Mouse (Mus musculus): ENCODE results near the gene 4933428G20Rik. TPM values are rescaled to one million over a fixed set of nuclear protein-coding genes. Genes with fewer than 3 reads are reported as not detected.

Gene 4933428G20Rik
- polyA plus RNA-seq, 1 experiment, result 0.08 TPM

DNA sequence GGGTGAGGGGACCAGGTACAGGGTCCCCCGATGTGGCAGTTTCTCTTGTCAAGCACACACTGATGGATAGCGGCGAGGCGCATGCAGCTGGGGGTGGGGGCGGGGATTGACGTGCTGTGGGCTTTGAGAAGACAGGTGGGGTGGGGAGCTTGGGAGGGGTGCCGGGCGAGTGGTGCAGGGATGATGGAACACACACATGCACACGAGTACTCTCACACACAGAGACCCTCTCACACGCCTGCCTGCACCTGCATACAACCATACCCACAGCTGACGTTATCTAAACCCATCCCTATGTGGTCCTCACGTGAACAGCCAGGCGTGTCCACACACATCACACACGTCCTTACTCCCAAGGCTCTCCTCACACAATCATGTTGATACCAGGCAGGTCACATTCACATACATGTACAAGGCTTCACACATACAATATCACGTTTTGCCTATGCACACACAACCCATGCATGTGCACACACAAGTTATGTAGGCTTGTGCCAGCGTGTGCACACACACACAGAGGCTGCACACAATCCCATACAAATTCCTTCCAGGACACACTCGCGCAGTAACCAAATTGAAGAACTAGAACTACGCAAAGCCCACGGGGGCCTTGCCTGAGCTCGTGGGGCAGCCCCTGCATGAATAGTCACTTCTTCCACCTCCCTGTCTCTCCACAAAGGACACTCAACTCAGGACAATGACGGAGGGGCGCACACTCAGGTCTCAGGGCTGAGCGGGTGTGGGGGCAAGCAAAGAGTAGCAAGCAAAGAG lies 9.8 kb upstream of the 4933428G20Rik start:
- no peak for TF ChIP-seq POLR2A (IDR thresholded peaks at IDR 0.05; ENCODE audit: borderline replicate concordance, extremely low read depth, low read depth, low read length)
- no peak for TF ChIP-seq CTCF (IDR thresholded peaks at IDR 0.05; ENCODE audit: insufficient read depth, low read length)
- no peak for DNase-seq
- Histone ChIP-seq H3K4me3 (replicated peaks; ENCODE audit: extremely low read depth, low read depth, low read length) (no peak overlapping the region), H3K4me1 (ENCODE audit: control insufficient read depth, insufficient read depth, low read length) (peaks cover 4% of the 10 kb centered on the region; the same call in 1 of the 2 replicates)
- 67% methylated on average over 24 of the region's 24 CpGs for WGBS

GRCm38 (mm10) chr11:97509058-97509457 lies 8.9 kb upstream of the 4933428G20Rik start:
- Histone ChIP-seq H3K4me1 (ENCODE audit: control insufficient read depth, insufficient read depth, low read length) (peaks cover 4% of the 10 kb centered on the region; the same call in 1 of the 2 replicates), H3K4me3 (replicated peaks; ENCODE audit: extremely low read depth, low read depth, low read length) (no peak overlapping the region)
- TF ChIP-seq CTCF (IDR thresholded peaks at IDR 0.05; ENCODE audit: insufficient read depth, low read length) (no peak), POLR2A (IDR thresholded peaks at IDR 0.05; ENCODE audit: borderline replicate concordance, extremely low read depth, low read depth, low read length) (no peak)
- 35% methylated on average over 5 of the region's 5 CpGs for WGBS
- no peak for DNase-seq

- H3K4me1 ChIP-seq (ENCODE audit: control insufficient read depth, insufficient read depth, low read length), result peaks cover 4% of the 10 kb centered on the region; the same call in 1 of the 2 replicates
- WGBS, result 59% methylated on average over 3 of the region's 3 CpGs
- no peak for TF ChIP-seq POLR2A (IDR thresholded peaks at IDR 0.05; ENCODE audit: borderline replicate concordance, extremely low read depth, low read depth, low read length)
- TF ChIP-seq CTCF (IDR thresholded peaks at IDR 0.05; ENCODE audit: insufficient read depth, low read length), result no peak
- no peak for DNase-seq
- H3K4me3 ChIP-seq (replicated peaks; ENCODE audit: extremely low read depth, low read depth, low read length), result no peak overlapping the region
Observed at GRCm38 (mm10) chr11:97508198-97508597, 8.1 kb upstream of the 4933428G20Rik start.

DNA sequence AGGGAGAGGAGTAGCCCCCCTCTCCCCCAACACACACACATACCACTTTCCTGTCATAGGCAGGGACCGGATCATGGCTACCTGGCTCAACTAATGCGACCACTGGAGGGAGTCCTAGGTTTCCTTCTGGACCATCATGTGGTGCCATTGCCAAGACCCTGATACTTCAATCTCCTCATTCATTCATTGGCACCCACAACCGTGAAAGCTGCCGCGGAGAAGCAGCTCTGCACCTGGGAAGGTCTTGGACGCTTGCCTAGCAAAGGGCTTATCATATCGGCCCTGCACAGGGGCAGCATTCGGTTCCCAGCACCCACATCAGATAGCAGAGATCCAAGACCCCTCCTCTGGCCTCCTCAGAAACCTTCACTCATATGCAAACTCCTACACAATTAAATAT lies 6.2 kb upstream of the 4933428G20Rik start:
- 56% methylated on average over 8 of the region's 8 CpGs for WGBS
- H3K4me1 ChIP-seq (ENCODE audit: control insufficient read depth, insufficient read depth, low read length), result no peaks in the 10 kb centered on the region; the same call in 1 of the 2 replicates
- no peak for DNase-seq
- no peak overlapping the region for H3K4me3 ChIP-seq (replicated peaks; ENCODE audit: extremely low read depth, low read depth, low read length)
- TF ChIP-seq CTCF (IDR thresholded peaks at IDR 0.05; ENCODE audit: insufficient read depth, low read length) (no peak), POLR2A (IDR thresholded peaks at IDR 0.05; ENCODE audit: borderline replicate concordance, extremely low read depth, low read depth, low read length) (no peak)

GRCm38 (mm10) chr11:97505784-97506183 lies 5.6 kb upstream of the 4933428G20Rik start:
- DNase-seq, result no peak
- H3K4me1 ChIP-seq (ENCODE audit: control insufficient read depth, insufficient read depth, low read length), result no peaks in the 10 kb centered on the region
- no peak overlapping the region for H3K4me3 ChIP-seq (replicated peaks; ENCODE audit: extremely low read depth, low read depth, low read length)
- WGBS, result 49% methylated on average over 4 of the region's 4 CpGs
- no peak for TF ChIP-seq CTCF (IDR thresholded peaks at IDR 0.05; ENCODE audit: insufficient read depth, low read length)

GRCm38 (mm10) chr11:97502846-97503245 lies 2.7 kb upstream of the 4933428G20Rik start:
- WGBS, result 82% methylated on average over 4 of the region's 4 CpGs
- H3K4me3 ChIP-seq (replicated peaks; ENCODE audit: extremely low read depth, low read depth, low read length), result no peak overlapping the region
- no peaks in the 10 kb centered on the region for H3K4me1 ChIP-seq (ENCODE audit: control insufficient read depth, insufficient read depth, low read length)
- TF ChIP-seq CTCF (IDR thresholded peaks at IDR 0.05; ENCODE audit: insufficient read depth, low read length), result no peak
- no peak for TF ChIP-seq POLR2A (IDR thresholded peaks at IDR 0.05; ENCODE audit: borderline replicate concordance, extremely low read depth, low read depth, low read length)
- DNase-seq, result no peak

- no peak for DNase-seq
- no peak for TF ChIP-seq POLR2A (IDR thresholded peaks at IDR 0.05; ENCODE audit: borderline replicate concordance, extremely low read depth, low read depth, low read length)
- no peak for TF ChIP-seq CTCF (IDR thresholded peaks at IDR 0.05; ENCODE audit: insufficient read depth, low read length)
- WGBS, result 42% methylated on average over 9 of the region's 9 CpGs
Observed at GRCm38 (mm10) chr11:97502383-97502782, 2.2 kb upstream of the 4933428G20Rik start.

DNA sequence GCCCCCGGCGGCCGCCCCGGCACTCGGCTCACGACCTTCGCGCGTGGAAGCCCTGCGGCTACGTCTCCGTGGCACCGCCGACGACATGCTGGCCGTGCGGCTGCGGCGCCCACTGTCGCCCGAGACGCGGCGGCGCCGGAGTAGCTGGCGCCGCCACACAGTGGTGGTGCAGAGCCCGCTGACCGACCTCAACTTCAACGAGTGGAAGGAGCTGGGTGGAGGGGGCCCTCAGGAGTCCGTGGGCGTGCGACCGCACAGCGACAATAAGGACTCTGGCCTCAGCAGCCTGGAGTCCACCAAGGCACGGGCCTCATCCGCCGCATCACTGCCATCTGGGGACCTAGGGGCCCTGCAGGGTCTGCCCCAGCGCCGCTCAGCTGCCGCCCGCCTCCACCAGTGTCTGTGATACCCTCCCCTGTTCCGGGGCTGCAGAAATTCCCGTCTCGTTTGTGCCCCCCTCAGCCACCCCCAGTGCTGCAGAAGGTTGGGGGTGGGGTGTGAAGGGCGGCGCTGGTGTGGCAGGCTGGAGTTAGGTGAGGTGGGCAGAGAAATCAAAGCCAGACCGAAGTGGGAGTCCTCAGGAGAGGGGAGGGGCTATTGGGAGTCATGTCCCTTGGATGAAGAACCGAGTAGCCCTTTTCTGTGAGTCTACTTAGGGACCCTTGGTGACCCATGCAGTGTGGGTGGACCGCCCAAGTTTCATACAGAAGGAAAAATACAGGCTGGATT lies 744 bp upstream of the 4933428G20Rik start:
- no peak for DNase-seq
- no peaks in the 10 kb centered on the region for H3K4me1 ChIP-seq (ENCODE audit: control insufficient read depth, insufficient read depth, low read length)
- no peak overlapping the region for H3K4me3 ChIP-seq (replicated peaks; ENCODE audit: extremely low read depth, low read depth, low read length)
- WGBS, result 78% methylated on average over 51 of the region's 51 CpGs
- no peak for TF ChIP-seq POLR2A (IDR thresholded peaks at IDR 0.05; ENCODE audit: borderline replicate concordance, extremely low read depth, low read depth, low read length)
- no peak for TF ChIP-seq CTCF (IDR thresholded peaks at IDR 0.05; ENCODE audit: insufficient read depth, low read length)

More at GRCm38 (mm10) chr11:97502383-97502782, 2.2 kb upstream of the 4933428G20Rik start:
- H3K4me3 ChIP-seq (replicated peaks; ENCODE audit: extremely low read depth, low read depth, low read length), result no peak overlapping the region
- no peaks in the 10 kb centered on the region for H3K4me1 ChIP-seq (ENCODE audit: control insufficient read depth, insufficient read depth, low read length)

DNA sequence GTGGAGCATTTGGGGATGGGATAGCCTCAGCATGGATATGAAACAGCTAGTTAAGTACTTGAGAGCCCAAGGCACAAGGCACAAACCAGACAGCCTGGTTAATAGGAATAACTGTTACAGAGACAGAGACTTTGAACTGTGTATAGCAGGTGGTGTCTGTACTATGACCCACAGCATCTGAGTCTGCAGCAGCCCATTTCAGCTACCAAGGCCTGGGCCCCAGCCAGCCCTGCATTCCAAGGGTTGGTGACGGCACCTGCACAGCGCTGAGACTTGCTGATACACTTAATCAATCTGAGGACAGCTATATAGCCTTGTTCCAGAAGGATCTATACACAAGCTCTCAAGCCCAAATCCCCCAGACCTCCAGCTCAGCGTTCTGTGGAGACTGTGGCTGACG lies 2.6 kb downstream of the 4933428G20Rik start:
- DNase-seq, result no peak
- no peak for TF ChIP-seq CTCF (IDR thresholded peaks at IDR 0.05; ENCODE audit: insufficient read depth, low read length)
- TF ChIP-seq POLR2A (IDR thresholded peaks at IDR 0.05; ENCODE audit: borderline replicate concordance, extremely low read depth, low read depth, low read length), result no peak
- Histone ChIP-seq H3K4me1 (ENCODE audit: control insufficient read depth, insufficient read depth, low read length) (no peaks in the 10 kb centered on the region), H3K4me3 (replicated peaks; ENCODE audit: extremely low read depth, low read depth, low read length) (no peak overlapping the region)
- WGBS, result 92% methylated on average over 4 of the region's 4 CpGs

All from lung, adult 2 months (tissue).